Mouse (Mus musculus): ENCODE results near the gene Oser1. TPM values are rescaled to one million over a fixed set of nuclear protein-coding genes. Genes with fewer than 3 reads are reported as not detected.

Oser1 gene
- total RNA-seq, 2 experiments from 2014 or later: 20.7 to 23.8 TPM

GRCm38 (mm10) chr2:163397905-163398304 is 26.6 kb downstream of the Oser1 start, which contains the start of gene Jph2:
TSS of gene Jph2 (minus strand) at chr2:163397993.
- no peak for DNase-seq (ENCODE audit: extremely low spot score in 1 of 2, low spot score in 2 of 2)
- TF ChIP-seq CTCF (IDR thresholded peaks at IDR 0.05): no peak
- Histone ChIP-seq H3K27ac (no peak within 1 kb of the TSS), H3K4me3 (no peak within 1 kb of the TSS)
- intact Hi-C loops (cut with DNase I): no loop called here

- Histone ChIP-seq H3K27ac (no peak overlapping the region), H3K4me3 (no peak overlapping the region)
- TF ChIP-seq CTCF (IDR thresholded peaks at IDR 0.05): no peak
- intact Hi-C loops (cut with DNase I): no loop called here
- DNase-seq (ENCODE audit: extremely low spot score in 1 of 2, low spot score in 2 of 2): no peak
Observed at GRCm38 (mm10) chr2:163397071-163397470, 27.4 kb downstream of the Oser1 start.

- intact Hi-C loops (cut with DNase I): no loop called here
- Histone ChIP-seq H3K27ac (no peak overlapping the region), H3K4me3 (no peak overlapping the region)
- TF ChIP-seq CTCF (IDR thresholded peaks at IDR 0.05): no peak
- no peak for DNase-seq (ENCODE audit: extremely low spot score in 1 of 2, low spot score in 2 of 2)
Observed at GRCm38 (mm10) chr2:163394977-163395376, 29.5 kb downstream of the Oser1 start.

- Histone ChIP-seq H3K4me3 (no peak overlapping the region), H3K27ac (no peak overlapping the region)
- no peak for DNase-seq (ENCODE audit: extremely low spot score in 1 of 2, low spot score in 2 of 2)
- TF ChIP-seq CTCF (IDR thresholded peaks at IDR 0.05): no peak
- intact Hi-C loops (cut with DNase I): no loop called here
Observed at GRCm38 (mm10) chr2:163393976-163394375, 30.5 kb downstream of the Oser1 start.

- no peak for DNase-seq (ENCODE audit: extremely low spot score in 1 of 2, low spot score in 2 of 2)
- intact Hi-C loops (cut with DNase I): no loop called here
- H3K27ac ChIP-seq: no peak overlapping the region
- H3K4me3 ChIP-seq: no peak overlapping the region
- no peak for TF ChIP-seq CTCF (IDR thresholded peaks at IDR 0.05)
Observed at GRCm38 (mm10) chr2:163393241-163393640, 31.3 kb downstream of the Oser1 start.

GRCm38 (mm10) chr2:163392436-163392835 is 32.1 kb downstream of the Oser1 start:
- DNase-seq (ENCODE audit: extremely low spot score in 1 of 2, low spot score in 2 of 2): no peak
- intact Hi-C loops (cut with DNase I): no loop called here
- H3K4me3 ChIP-seq: no peak overlapping the region
- H3K27ac ChIP-seq: no peak overlapping the region
- no peak for TF ChIP-seq CTCF (IDR thresholded peaks at IDR 0.05)

- TF ChIP-seq CTCF (IDR thresholded peaks at IDR 0.05): no peak
- no peak for DNase-seq (ENCODE audit: extremely low spot score in 1 of 2, low spot score in 2 of 2)
- intact Hi-C loops (cut with DNase I): no loop called here
- H3K4me3 ChIP-seq: no peak overlapping the region
- no peak overlapping the region for H3K27ac ChIP-seq
Observed at GRCm38 (mm10) chr2:163386423-163387190, 37.9 kb downstream of the Oser1 start.

- Histone ChIP-seq H3K27ac (no peak overlapping the region), H3K4me3 (no peak overlapping the region)
- intact Hi-C loops (cut with DNase I): loop anchor here (1.0 kb wide), 1 partner anchor 19 kb away; no protein-coding TSS in a partner anchor
- no peak for TF ChIP-seq CTCF (IDR thresholded peaks at IDR 0.05)
- DNase-seq (ENCODE audit: extremely low spot score in 1 of 2, low spot score in 2 of 2): no peak
Observed at GRCm38 (mm10) chr2:163385126-163385525, 39.4 kb downstream of the Oser1 start.

GRCm38 (mm10) chr2:163381246-163381645 is 43.3 kb downstream of the Oser1 start:
- no peak for TF ChIP-seq CTCF (IDR thresholded peaks at IDR 0.05)
- intact Hi-C loops (cut with DNase I): no loop called here
- H3K4me3 ChIP-seq: no peak overlapping the region
- no peak for DNase-seq (ENCODE audit: extremely low spot score in 1 of 2, low spot score in 2 of 2)
- H3K27ac ChIP-seq: no peak overlapping the region

GRCm38 (mm10) chr2:163379366-163379765 is 45.1 kb downstream of the Oser1 start:
- Histone ChIP-seq H3K4me3 (no peak overlapping the region), H3K27ac (no peak overlapping the region)
- intact Hi-C loops (cut with DNase I): no loop called here
- DNase-seq (ENCODE audit: extremely low spot score in 1 of 2, low spot score in 2 of 2): no peak
- TF ChIP-seq CTCF (IDR thresholded peaks at IDR 0.05): no peak

GRCm38 (mm10) chr2:163376082-163376481 is 48.4 kb downstream of the Oser1 start:
- Histone ChIP-seq H3K27ac (no peak overlapping the region), H3K4me3 (no peak overlapping the region)
- no peak for TF ChIP-seq CTCF (IDR thresholded peaks at IDR 0.05)
- intact Hi-C loops (cut with DNase I): no loop called here
- no peak for DNase-seq (ENCODE audit: extremely low spot score in 1 of 2, low spot score in 2 of 2)

GRCm38 (mm10) chr2:163375468-163375867 is 49.0 kb downstream of the Oser1 start:
- no peak overlapping the region for H3K4me3 ChIP-seq
- intact Hi-C loops (cut with DNase I): no loop called here
- no peak for DNase-seq (ENCODE audit: extremely low spot score in 1 of 2, low spot score in 2 of 2)
- H3K27ac ChIP-seq: no peak overlapping the region
- no peak for TF ChIP-seq CTCF (IDR thresholded peaks at IDR 0.05)

GRCm38 (mm10) chr2:163372627-163373026 is 51.9 kb downstream of the Oser1 start:
- Histone ChIP-seq H3K27ac (no peak overlapping the region), H3K4me3 (no peak overlapping the region)
- intact Hi-C loops (cut with DNase I): no loop called here
- no peak for DNase-seq (ENCODE audit: extremely low spot score in 1 of 2, low spot score in 2 of 2)
- TF ChIP-seq CTCF (IDR thresholded peaks at IDR 0.05): no peak
